Mouse (Mus musculus) hindbrain, embryonic 16.5 days (tissue): ENCODE measurements around the gene Thbd. TPM values are rescaled to one million over a fixed set of nuclear protein-coding genes. Genes with fewer than 3 reads are reported as not detected.
A peak's percentile ranks its signal among the peaks of the same experiment; 100 is the strongest.

Experiments used
- ATAC-seq: fragments of 200-750 bp; cut with Nextera tagmentation; 2 replicates; pipeline ENCODE4 v1.8.0; 2017; ENCODE audit warnings: moderate TSS enrichment, moderate library complexity
- H3K27ac ChIP-seq: fragments of 300-500 bp; sonication (generic); 2 replicates; pipeline ENCODE4 v1.5.1; 2014; ENCODE audit warnings: low read depth, mild to moderate bottlenecking, control low read depth, low read length, moderate library complexity
- H3K27me3 ChIP-seq: fragments of 300-500 bp; sonication (generic); replicated peaks from 2 replicates; pipeline ENCODE4 v1.6.1; 2014; ENCODE audit warnings: low read length; ENCODE audit not compliant: control insufficient read depth, insufficient read depth
- H3K36me3 ChIP-seq: fragments of 300-500 bp; sonication (generic); 2 replicates; pipeline ENCODE4 v1.6.1; 2014; ENCODE audit warnings: mild to moderate bottlenecking, low read length, moderate library complexity, mixed read lengths; ENCODE audit not compliant: control insufficient read depth, insufficient read depth
- H3K4me1 ChIP-seq: fragments of 300-500 bp; sonication (generic); 2 replicates; pipeline ENCODE4 v1.6.1; 2014; ENCODE audit warnings: low read depth, low read length; ENCODE audit not compliant: control insufficient read depth, insufficient read depth
- H3K4me2 ChIP-seq: fragments of 300-500 bp; sonication (generic); 2 replicates; pipeline ENCODE4 v1.6.1; 2014; ENCODE audit warnings: mild to moderate bottlenecking, low read length, control low read depth, moderate library complexity
- H3K4me3 ChIP-seq: fragments of 300-500 bp; sonication (generic); 2 replicates; pipeline ENCODE4 v1.5.1; 2014; ENCODE audit warnings: mild to moderate bottlenecking, low read length, control low read depth, moderate library complexity
- H3K9ac ChIP-seq: fragments of 300-500 bp; sonication (generic); 2 replicates; pipeline ENCODE4 v1.6.1; 2014; ENCODE audit warnings: low read depth, mild to moderate bottlenecking, control low read depth, low read length, moderate library complexity
- H3K9me3 ChIP-seq: fragments of 300-500 bp; sonication (generic); 2 replicates; pipeline ENCODE4 v1.6.1; 2014; ENCODE audit warnings: mild to moderate bottlenecking, low read length, moderate library complexity; ENCODE audit not compliant: control insufficient read depth
- WGBS: fragments of 180-500 bp; shearing (Covaris S2); extraction: QIAGEN DNeasy Blood & Tissue Kit; methylation state at CpG from one replicate; pipeline ENCODE4 v1.1.7; 2014; 5-methylcytosine and 5-hydroxymethylcytosine counted together
- polyA plus RNA-seq: library from polyadenylated mRNA; unstranded; fragments of >200 nt; fragmentation: Nextera tagmentation; extraction: Ambion mirVana; gene quantifications from 2 replicates; pipeline ENCODE4 v1.2.1, GENCODE M21; 2015

The Thbd gene
- 11.6 and 15.8 TPM in 2 replicates for polyA plus RNA-seq

DNA sequence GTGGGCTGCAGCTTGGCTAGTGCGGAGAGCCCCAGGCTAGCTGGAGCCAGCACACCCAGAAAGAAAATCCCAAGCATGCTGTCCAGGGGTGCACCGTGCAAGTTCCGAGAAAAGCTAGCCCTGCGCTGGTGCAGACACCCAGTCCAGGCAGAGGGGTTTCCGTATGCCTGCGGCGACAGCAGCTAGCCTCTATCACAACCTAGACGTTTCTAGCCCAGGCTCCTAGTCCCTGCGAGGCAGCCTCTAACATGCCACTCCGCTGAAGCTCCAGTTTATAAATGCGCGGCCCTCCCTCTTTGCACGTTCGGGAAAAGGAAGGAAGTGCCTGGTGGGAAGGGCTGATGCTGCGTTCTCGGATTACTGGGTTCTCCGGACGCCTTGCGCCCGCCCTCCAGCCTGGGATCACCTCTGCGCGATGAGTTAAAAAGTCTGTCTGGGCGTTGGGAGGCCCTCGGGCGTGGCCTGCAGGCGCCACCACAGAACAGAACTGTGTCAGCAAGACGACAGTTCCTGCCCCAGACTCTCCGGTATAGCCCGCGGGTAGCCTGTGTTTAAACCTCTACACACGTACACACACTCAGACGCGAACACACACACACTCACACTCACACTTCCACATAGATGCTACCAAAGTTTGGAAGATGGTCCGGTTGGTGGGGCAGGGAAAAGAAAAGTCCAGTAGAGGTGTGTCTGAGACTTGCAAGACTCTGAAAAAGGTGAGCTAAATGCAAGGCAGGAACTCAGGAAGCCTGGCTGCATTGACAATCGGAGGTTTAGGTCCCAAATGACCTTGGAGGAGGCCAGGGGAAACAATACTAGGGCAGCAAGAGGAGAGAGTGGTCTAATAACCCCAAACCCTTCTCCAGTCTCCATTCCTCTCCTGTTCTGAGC, at the start of gene Thbd:
Gene Thbd (minus strand): TSS at position 319 of the 891 bp plus-strand sequence.
- Histone ChIP-seq H3K36me3 (no peaks in the 10 kb centered on the region), H3K4me2 (peak within 1 kb of the TSS; percentile 65), H3K4me1 (peaks cover 21% of the 10 kb centered on the region), H3K27me3 (peaks cover 31% of the 10 kb centered on the region), H3K27ac (no peak within 1 kb of the TSS), H3K9me3 (no peaks in the 10 kb centered on the region), H3K9ac (peak within 1 kb of the TSS; percentile 54), H3K4me3 (peak within 1 kb of the TSS; percentile 41)
- WGBS = 2% methylated on average over 35 of the region's 35 CpGs
- ATAC-seq = peak; percentile 55

DNA sequence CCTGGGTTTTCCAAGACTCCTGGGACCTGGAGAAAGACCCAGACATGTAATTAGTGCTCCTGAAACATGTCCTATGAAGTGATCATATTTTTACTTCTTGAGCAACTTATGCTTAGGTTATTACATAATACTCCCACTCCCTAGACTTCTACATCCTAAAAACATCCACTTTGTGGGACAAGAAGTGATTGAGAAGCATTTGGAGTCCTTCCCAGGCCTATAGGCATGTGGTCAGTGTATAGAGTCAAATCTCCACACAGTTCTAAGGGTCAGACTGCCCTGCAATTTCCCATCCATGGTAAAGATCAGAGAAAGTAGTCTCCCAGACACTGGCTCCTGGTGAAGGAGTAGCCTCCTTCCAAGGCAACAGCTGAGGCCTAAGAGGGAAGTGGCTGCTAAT, 47.4 kb upstream of the Thbd start:
- no peaks in the 10 kb centered on the region for H3K36me3 ChIP-seq
- no peak overlapping the region for H3K9ac ChIP-seq
- H3K27me3 ChIP-seq = no peaks in the 10 kb centered on the region
- no peak overlapping the region for H3K27ac ChIP-seq
- ATAC-seq = no peak
- no peaks in the 10 kb centered on the region for H3K4me1 ChIP-seq
- H3K4me2 ChIP-seq = no peak overlapping the region
- H3K9me3 ChIP-seq = no peaks in the 10 kb centered on the region
- no peak overlapping the region for H3K4me3 ChIP-seq

DNA sequence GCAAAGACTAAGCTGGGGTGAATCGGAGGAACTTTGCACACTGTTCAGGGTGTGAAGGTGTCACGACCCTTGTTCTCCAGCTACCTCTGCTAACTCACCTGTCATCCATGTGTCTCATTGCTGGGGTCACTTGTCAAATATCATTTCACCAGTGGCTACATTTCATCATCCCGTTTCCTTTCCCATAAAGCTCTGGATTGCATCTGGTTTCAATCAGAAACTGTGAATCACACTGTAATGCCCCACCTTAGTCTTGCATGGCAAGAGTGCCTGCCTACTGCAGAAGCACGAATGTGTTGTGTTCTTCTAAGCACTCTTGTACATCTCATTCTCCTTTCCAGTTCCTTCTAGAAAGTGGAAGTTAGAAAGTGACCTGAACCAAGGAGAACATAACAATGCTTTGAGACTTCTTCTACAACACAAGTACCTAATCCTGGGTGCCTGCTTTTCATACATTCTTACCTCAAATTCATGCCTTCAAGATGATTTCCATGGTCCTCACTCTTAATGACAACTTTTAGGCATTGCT, 46.1 kb upstream of the Thbd start:
- ATAC-seq = no peak
- H3K9me3 ChIP-seq = no peaks in the 10 kb centered on the region
- no peak overlapping the region for H3K4me3 ChIP-seq
- 84% methylated on average over 4 of the region's 4 CpGs for WGBS
- no peak overlapping the region for H3K27ac ChIP-seq
- no peak overlapping the region for H3K4me2 ChIP-seq
- no peak overlapping the region for H3K9ac ChIP-seq
- H3K36me3 ChIP-seq = no peaks in the 10 kb centered on the region
- H3K27me3 ChIP-seq = no peaks in the 10 kb centered on the region
- H3K4me1 ChIP-seq = no peaks in the 10 kb centered on the region

DNA sequence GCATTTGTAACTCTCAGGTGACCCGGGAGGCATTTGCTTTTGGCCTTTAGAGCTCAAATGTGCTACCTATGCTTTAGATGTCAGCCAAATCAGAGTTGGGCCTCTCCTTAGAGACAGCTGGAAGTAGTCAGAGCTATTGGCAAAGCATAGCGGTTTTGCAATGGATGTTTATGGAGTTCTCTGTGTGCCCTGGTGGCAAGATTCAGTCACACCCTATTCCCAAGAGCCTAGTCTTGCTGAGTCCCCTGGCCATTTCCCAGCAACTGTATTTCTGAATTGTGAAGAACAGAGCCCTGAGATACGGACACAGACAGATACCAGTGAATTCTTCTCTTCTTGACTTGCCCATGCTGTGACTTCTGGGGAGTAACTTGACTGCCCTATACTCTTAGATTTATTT, 45.1 kb upstream of the Thbd start:
- Histone ChIP-seq H3K27me3 (no peaks in the 10 kb centered on the region), H3K4me2 (no peak overlapping the region), H3K27ac (no peak overlapping the region), H3K36me3 (no peaks in the 10 kb centered on the region), H3K4me1 (no peaks in the 10 kb centered on the region), H3K9ac (no peak overlapping the region), H3K9me3 (no peaks in the 10 kb centered on the region), H3K4me3 (no peak overlapping the region)
- no peak for ATAC-seq
- WGBS = 92% methylated on average over 3 of the region's 3 CpGs

DNA sequence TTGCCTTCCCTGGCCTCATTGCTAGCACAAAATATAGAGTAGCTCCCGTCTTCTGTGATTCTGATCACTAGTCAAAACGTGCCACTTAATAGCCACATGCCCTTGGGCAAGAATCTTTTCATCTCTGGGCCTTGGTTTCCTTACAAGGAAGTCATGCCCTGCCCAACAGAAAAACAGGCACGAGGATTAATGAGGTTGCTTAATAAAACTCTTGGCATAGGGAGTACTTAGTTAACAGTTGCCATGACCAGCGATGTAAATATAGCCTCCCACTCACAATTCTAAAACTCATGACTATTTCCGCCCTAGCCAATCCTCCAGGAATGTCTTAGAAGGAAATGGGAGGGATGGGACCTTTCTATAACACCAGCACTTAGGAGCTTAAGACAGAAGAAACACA, 43.5 kb upstream of the Thbd start:
- Histone ChIP-seq H3K9me3 (no peaks in the 10 kb centered on the region), H3K4me3 (no peak overlapping the region), H3K27ac (no peak overlapping the region), H3K4me2 (no peak overlapping the region), H3K27me3 (no peaks in the 10 kb centered on the region), H3K9ac (no peak overlapping the region), H3K36me3 (no peaks in the 10 kb centered on the region), H3K4me1 (no peaks in the 10 kb centered on the region)
- no peak for ATAC-seq
- 78% methylated on average over 5 of the region's 5 CpGs for WGBS

- H3K4me1 ChIP-seq = no peaks in the 10 kb centered on the region
- 88% methylated on average over 5 of the region's 5 CpGs for WGBS
- no peak overlapping the region for H3K4me3 ChIP-seq
- no peak overlapping the region for H3K27ac ChIP-seq
- H3K27me3 ChIP-seq = no peaks in the 10 kb centered on the region
- H3K9ac ChIP-seq = no peak overlapping the region
- no peak for ATAC-seq
- no peak overlapping the region for H3K4me2 ChIP-seq
- no peaks in the 10 kb centered on the region for H3K9me3 ChIP-seq
- H3K36me3 ChIP-seq = no peaks in the 10 kb centered on the region
Measured at GRCm38 (mm10) chr2:148450616-148451015, 42.6 kb upstream of the Thbd start.

- Histone ChIP-seq H3K9me3 (no peaks in the 10 kb centered on the region), H3K4me2 (no peak overlapping the region), H3K36me3 (no peaks in the 10 kb centered on the region), H3K9ac (no peak overlapping the region), H3K27me3 (no peaks in the 10 kb centered on the region), H3K4me3 (no peak overlapping the region), H3K27ac (no peak overlapping the region), H3K4me1 (no peaks in the 10 kb centered on the region)
- ATAC-seq = no peak
- WGBS = 93% methylated on average over 1 of the region's 1 CpGs
Measured at GRCm38 (mm10) chr2:148449659-148450058, 41.7 kb upstream of the Thbd start.

DNA sequence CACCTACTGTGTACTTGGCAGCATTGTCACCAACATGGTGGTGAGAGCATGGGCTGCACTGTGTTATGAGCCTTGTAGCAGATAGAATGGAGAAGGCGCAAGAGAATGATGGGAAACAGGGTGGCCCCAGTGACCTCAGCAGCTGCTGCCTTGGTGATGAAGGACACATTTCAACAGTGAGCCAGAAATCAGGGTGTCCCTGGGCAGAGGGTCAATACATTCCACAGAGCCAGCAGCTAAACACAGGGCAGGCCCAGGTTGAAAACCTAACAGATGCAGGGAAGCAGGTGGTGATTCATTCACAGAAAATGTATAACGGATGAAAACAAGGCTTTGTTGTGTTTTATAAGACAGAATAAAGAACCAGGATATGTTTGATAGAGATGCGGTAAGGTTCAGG, 38.5 kb upstream of the Thbd start:
- Histone ChIP-seq H3K9me3 (no peaks in the 10 kb centered on the region), H3K4me1 (no peaks in the 10 kb centered on the region; the same call in 1 of the 2 replicates), H3K9ac (no peak overlapping the region), H3K27ac (no peak overlapping the region), H3K4me3 (no peak overlapping the region), H3K27me3 (no peaks in the 10 kb centered on the region), H3K4me2 (no peak overlapping the region), H3K36me3 (no peaks in the 10 kb centered on the region)
- 70% methylated on average over 3 of the region's 3 CpGs for WGBS
- ATAC-seq = no peak

- no peak for ATAC-seq
- Histone ChIP-seq H3K27ac (no peak overlapping the region), H3K4me3 (no peak overlapping the region), H3K9me3 (no peaks in the 10 kb centered on the region), H3K4me2 (no peak overlapping the region), H3K4me1 (no peaks in the 10 kb centered on the region; the same call in 1 of the 2 replicates), H3K9ac (no peak overlapping the region), H3K36me3 (no peaks in the 10 kb centered on the region), H3K27me3 (no peaks in the 10 kb centered on the region)
- 97% methylated on average over 1 of the region's 1 CpGs for WGBS
Measured at GRCm38 (mm10) chr2:148445616-148446015, 37.6 kb upstream of the Thbd start.
